Mouse (Mus musculus) erythroblast, embryonic 14.5 days (primary cell): Measurements from ENCODE around the gene Insl5.

Source experiments
- GATA1 ChIP-seq: IDR thresholded peaks from 2 replicates; pipeline ENCODE4 v1.6.1; 2012; ENCODE audit warnings: low read length, inconsistent platforms, mixed read lengths
- TAL1 ChIP-seq: IDR thresholded peaks from 3 replicates; pipeline ENCODE4 v1.6.1; 2012; ENCODE audit warnings: low read length, inconsistent platforms, mixed read lengths

DNA sequence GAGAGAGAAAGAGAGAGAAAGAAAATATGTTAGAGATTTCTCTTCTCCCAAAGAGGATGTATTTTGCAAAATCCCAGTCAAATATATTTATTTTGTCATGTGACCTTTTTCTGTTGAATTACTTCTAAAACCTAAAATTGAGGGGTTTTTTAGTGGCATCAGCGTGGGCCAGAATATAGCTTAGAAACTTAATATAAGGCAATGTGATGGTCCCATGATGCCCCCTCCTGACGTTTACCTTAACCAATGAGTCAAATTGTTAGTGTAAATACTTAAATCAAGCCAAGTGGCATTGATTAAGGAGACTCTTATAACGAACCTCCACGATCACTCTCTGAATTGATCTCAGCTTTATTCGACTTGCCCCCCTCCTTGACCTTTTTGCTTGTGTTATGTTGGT lies 52.5 kb downstream of the Insl5 start:
- TF ChIP-seq GATA1 (no peak), TAL1 (no peak)
